Mouse (Mus musculus) MEL (cell line): ENCODE data around the gene Abl2. TPM values are rescaled to one million over a fixed set of nuclear protein-coding genes. Genes with fewer than 3 reads are reported as not detected.
A peak's percentile ranks its signal among the peaks of the same experiment; 100 is the strongest.

Source experiments
- DNase-seq: peaks from one replicate; pipeline ENCODE4 v3.0.0; 2011; ENCODE audit warnings: low read depth, low spot score
- H3K27ac ChIP-seq: 2 replicates; pipeline ENCODE4 v1.5.1; 2012; ENCODE audit warnings: low read depth, mild to moderate bottlenecking, control low read depth, low read length, moderate library complexity; ENCODE audit not compliant: control insufficient read depth
- H3K27me3 ChIP-seq, 2 experiments: fragments of 150-350 bp in 1 of 2; sonication (generic) in 1 of 2; 2 replicates each; pipeline ENCODE4 v1.6.1; 2012; ENCODE audit warnings: low read length in 2 of 2, mild to moderate bottlenecking in 2 of 2, improper control_type of control experiment in 1 of 2, moderate library complexity in 1 of 2; ENCODE audit not compliant: insufficient read depth in 2 of 2, control insufficient read depth in 1 of 2
- H3K36me3 ChIP-seq, 2 experiments: 2 replicates each; pipeline ENCODE4 v1.6.1; 2012 to 2014; ENCODE audit warnings: low read length in 2 of 2, improper control_type of control experiment in 1 of 2, inconsistent platforms in 1 of 2, mild to moderate bottlenecking in 1 of 2; ENCODE audit not compliant: insufficient read depth in 2 of 2, control insufficient read depth in 1 of 2
- H3K4me1 ChIP-seq, 2 experiments: fragments of 150-350 bp in 1 of 2; sonication (generic) in 1 of 2; 2 replicates each; pipeline ENCODE4 v1.6.1; 2012; ENCODE audit warnings: low read length in 2 of 2, improper control_type of control experiment in 1 of 2, mild to moderate bottlenecking in 1 of 2; ENCODE audit not compliant: insufficient read depth in 2 of 2, control insufficient read depth in 1 of 2
- H3K4me3 ChIP-seq, 2 experiments: fragments of 150-350 bp in 1 of 2; sonication (generic) in 1 of 2; 2 replicates each; pipeline ENCODE4 v1.5.1; 2012; ENCODE audit warnings: low read depth in 2 of 2, low read length in 2 of 2, mild to moderate bottlenecking in 2 of 2, moderate library complexity in 2 of 2, control low read depth in 1 of 2, improper control_type of control experiment in 1 of 2; ENCODE audit not compliant: control insufficient read depth in 1 of 2, insufficient read depth in 1 of 2
- H3K79me2 ChIP-seq: 2 replicates; pipeline ENCODE4 v1.6.1; 2012; ENCODE audit warnings: mild to moderate bottlenecking, low read length, moderate library complexity; ENCODE audit not compliant: control insufficient read depth, poor library complexity, insufficient read depth
- H3K9ac ChIP-seq: 2 replicates; pipeline ENCODE4 v1.6.1; 2012; ENCODE audit warnings: low read depth, mild to moderate bottlenecking, control low read depth, low read length, moderate library complexity; ENCODE audit not compliant: control insufficient read depth, poor library complexity, severe bottlenecking
- H3K9me3 ChIP-seq: fragments of 150-350 bp; sonication (generic); replicated peaks from 2 replicates; pipeline ENCODE4 v1.6.1; 2012; ENCODE audit warnings: mild to moderate bottlenecking, low read length, improper control_type of control experiment, moderate library complexity; ENCODE audit not compliant: insufficient read depth
- BHLHE40 ChIP-seq: IDR thresholded peaks from 2 replicates; pipeline ENCODE4 v1.6.1; 2012; ENCODE audit warnings: low read depth, mild to moderate bottlenecking, inconsistent platforms, low read length, improper control_type of control experiment, borderline replicate concordance
- CHD1 ChIP-seq: IDR thresholded peaks from 2 replicates; pipeline ENCODE4 v1.6.1; 2012; ENCODE audit warnings: low read depth, mild to moderate bottlenecking, inconsistent platforms, low read length, improper control_type of control experiment
- CTCF ChIP-seq, 3 experiments: IDR thresholded peaks in 2 of 3; conservative IDR thresholded peaks in 1 of 3; 2 replicates each; pipeline ENCODE4 v1.5.1; 2011 to 2012; ENCODE audit warnings: low read length in 3 of 3, low read depth in 2 of 3, mild to moderate bottlenecking in 2 of 3, improper control_type of control experiment in 1 of 3, inconsistent platforms in 1 of 3, mixed read lengths in 1 of 3, moderate library complexity in 1 of 3; ENCODE audit not compliant: control insufficient read depth in 1 of 3, insufficient read depth in 1 of 3, poor library complexity in 1 of 3, severe bottlenecking in 1 of 3
- E2F4 ChIP-seq: IDR thresholded peaks from 2 replicates; pipeline ENCODE4 v1.6.1; 2011; ENCODE audit warnings: low read depth, low read length, improper control_type of control experiment, borderline replicate concordance
- GABPA ChIP-seq: IDR thresholded peaks from 2 replicates; pipeline ENCODE4 v1.6.1; 2012; ENCODE audit warnings: low read depth, mild to moderate bottlenecking, inconsistent platforms, low read length, improper control_type of control experiment, moderate library complexity
- JUND ChIP-seq: IDR thresholded peaks from 2 replicates; pipeline ENCODE4 v1.6.1; 2011; ENCODE audit warnings: low read depth, mild to moderate bottlenecking, improper control_type of control experiment, low read length
- MAFK ChIP-seq: IDR thresholded peaks from 2 replicates; pipeline ENCODE4 v1.6.1; 2011; ENCODE audit warnings: low read depth, mild to moderate bottlenecking, low read length, improper control_type of control experiment, borderline replicate concordance
- MAZ ChIP-seq: IDR thresholded peaks from 2 replicates; pipeline ENCODE4 v1.6.1; 2012; ENCODE audit warnings: low read depth, mild to moderate bottlenecking, inconsistent platforms, low read length, improper control_type of control experiment
- MEF2A ChIP-seq: IDR thresholded peaks from 2 replicates; pipeline ENCODE4 v1.6.1; 2014; ENCODE audit warnings: low read depth, mild to moderate bottlenecking, inconsistent platforms, low read length, improper control_type of control experiment; ENCODE audit not compliant: poor library complexity, insufficient replicate concordance, severe bottlenecking; ENCODE audit errors: extremely low read depth
- MYB ChIP-seq: IDR thresholded peaks from 2 replicates; pipeline ENCODE4 v1.6.1; 2011; ENCODE audit warnings: mild to moderate bottlenecking, low read depth, low read length, improper control_type of control experiment
- MYC ChIP-seq: IDR thresholded peaks from 2 replicates; pipeline ENCODE4 v1.6.1; 2011; ENCODE audit warnings: low read depth, mild to moderate bottlenecking, low read length, improper control_type of control experiment, moderate library complexity
- NELFE ChIP-seq: IDR thresholded peaks from 2 replicates; pipeline ENCODE4 v1.6.1; 2011; ENCODE audit warnings: low read depth, low read length, improper control_type of control experiment
- NRF1 ChIP-seq: IDR thresholded peaks from 2 replicates; pipeline ENCODE4 v1.6.1; 2014; ENCODE audit warnings: low read depth, mild to moderate bottlenecking, inconsistent platforms, low read length, improper control_type of control experiment, moderate library complexity; ENCODE audit not compliant: poor library complexity, insufficient read depth, severe bottlenecking
- POLR2AphosphoS2 ChIP-seq: IDR thresholded peaks from 2 replicates; pipeline ENCODE4 v1.6.1; 2011; ENCODE audit warnings: low read length, improper control_type of control experiment
- POLR2AphosphoS5 ChIP-seq: IDR thresholded peaks from 2 replicates; pipeline ENCODE4 v1.6.1; 2012; ENCODE audit warnings: low read depth, borderline replicate concordance, mild to moderate bottlenecking, inconsistent platforms, low read length, moderate library complexity, mixed read lengths
- RAD21 ChIP-seq: IDR thresholded peaks from 2 replicates; pipeline ENCODE4 v1.6.1; 2011; ENCODE audit warnings: mild to moderate bottlenecking, low read depth, low read length, improper control_type of control experiment
- RCOR1 ChIP-seq: IDR thresholded peaks from 2 replicates; pipeline ENCODE4 v1.6.1; 2012; ENCODE audit warnings: low read depth, mild to moderate bottlenecking, inconsistent platforms, low read length, improper control_type of control experiment
- SIN3A ChIP-seq: IDR thresholded peaks from 2 replicates; pipeline ENCODE4 v1.6.1; 2012; ENCODE audit warnings: low read length, improper control_type of control experiment, inconsistent platforms
- TAL1 ChIP-seq: IDR thresholded peaks from 2 replicates; pipeline ENCODE4 v1.6.1; 2012; ENCODE audit warnings: mild to moderate bottlenecking, inconsistent platforms, low read length, moderate library complexity, mixed read lengths
- TCF12 ChIP-seq: IDR thresholded peaks from 2 replicates; pipeline ENCODE4 v1.6.1; 2014; ENCODE audit warnings: low read depth, mild to moderate bottlenecking, inconsistent platforms, low read length, improper control_type of control experiment, moderate library complexity
- UBTF ChIP-seq: IDR thresholded peaks from 2 replicates; pipeline ENCODE4 v1.6.1; 2012; ENCODE audit warnings: low read depth, mild to moderate bottlenecking, inconsistent platforms, low read length, improper control_type of control experiment, moderate library complexity, borderline replicate concordance; ENCODE audit not compliant: insufficient read depth
- USF1 ChIP-seq: IDR thresholded peaks from 2 replicates; pipeline ENCODE4 v1.6.1; 2014; ENCODE audit warnings: low read depth, mild to moderate bottlenecking, inconsistent platforms, low read length, improper control_type of control experiment, moderate library complexity
- USF2 ChIP-seq, 2 experiments: IDR thresholded peaks; 2 replicates each; pipeline ENCODE4 v1.6.1; 2011 to 2012; ENCODE audit warnings: improper control_type of control experiment in 2 of 2, low read length in 2 of 2, borderline replicate concordance in 1 of 2, inconsistent platforms in 1 of 2, low read depth in 1 of 2, mild to moderate bottlenecking in 1 of 2; ENCODE audit not compliant: insufficient read depth in 1 of 2
- ZC3H11A ChIP-seq: IDR thresholded peaks from 2 replicates; pipeline ENCODE4 v1.6.1; 2012; ENCODE audit warnings: low read depth, mild to moderate bottlenecking, inconsistent platforms, low read length, improper control_type of control experiment
- ZNF384 ChIP-seq: IDR thresholded peaks from 2 replicates; pipeline ENCODE4 v1.6.1; 2012; ENCODE audit warnings: low read depth, mild to moderate bottlenecking, inconsistent platforms, low read length, improper control_type of control experiment
- polyA plus RNA-seq, 2 experiments: library from polyadenylated mRNA; stranded (reverse) in 1 of 2; unstranded in 1 of 2; fragments of >175 nt in 1 of 2; fragments of >200 nt in 1 of 2; gene quantifications; 2 replicates each; pipeline versions ENCODE4 v1.2.1 to v1.2.4; 2012; ENCODE audit warnings: low replicate concordance in 2 of 2, low read depth in 1 of 2; ENCODE audit not compliant: insufficient read length in 2 of 2, insufficient read depth in 1 of 2, missing spikeins in 1 of 2
- total RNA-seq: library from RNA; depleted of rRNA; stranded (reverse); fragments of 300-350 nt; gene quantifications from 2 replicates; pipeline ENCODE4 v1.2.3, GENCODE M21; 2012

Abl2 gene
- total and polyA plus RNA-seq, 3 experiments = 13.8 to 17.5 TPM; not detected in 1

DNA sequence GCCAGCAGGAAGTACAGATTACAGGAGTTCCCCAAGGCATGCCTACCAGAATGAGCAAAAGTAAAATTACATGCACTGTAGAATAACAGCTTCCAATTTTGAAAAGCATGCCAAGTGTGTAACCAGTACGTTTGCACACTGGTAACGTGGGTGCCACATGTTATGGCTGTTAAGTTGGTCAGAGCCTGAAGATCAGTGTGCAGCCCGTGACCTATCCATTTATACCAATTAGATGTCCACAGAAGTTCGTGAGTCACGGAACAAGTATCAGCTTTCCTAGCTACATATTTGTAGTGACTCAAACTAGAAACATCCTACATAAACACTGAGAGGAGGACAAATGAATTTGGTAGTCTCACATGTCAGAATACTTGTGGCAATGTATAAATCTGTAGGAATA, 80.9 kb downstream of the Abl2 start:
- peaks cover 0 to 12% of the 10 kb centered on the region in 2 experiments; a peak in 3 of 4 replicates for H3K4me1 ChIP-seq
- no peak overlapping the region for H3K27ac ChIP-seq
- DNase-seq = no peak
- H3K9me3 ChIP-seq = no peaks in the 10 kb centered on the region
- H3K36me3 ChIP-seq = peaks cover 12% of the 10 kb centered on the region in 2 experiments
- no peak overlapping the region for H3K4me3 ChIP-seq
- H3K9ac ChIP-seq = no peak overlapping the region
- H3K79me2 ChIP-seq = no peaks in the 10 kb centered on the region
- TF ChIP-seq ZC3H11A (no peak), NELFE (no peak), USF2 (IDR thresholded peaks at IDR 0.05; ENCODE audit: borderline replicate concordance in 1 of 2, insufficient read depth in 1 of 2, low read depth in 1 of 2, low read length in 2 of 2) (no peak), ZNF384 (no peak), JUND (no peak)
- TF ChIP-seq, all 39 proteins: peak for 0
- H3K27me3 ChIP-seq = no peaks in the 10 kb centered on the region

DNA sequence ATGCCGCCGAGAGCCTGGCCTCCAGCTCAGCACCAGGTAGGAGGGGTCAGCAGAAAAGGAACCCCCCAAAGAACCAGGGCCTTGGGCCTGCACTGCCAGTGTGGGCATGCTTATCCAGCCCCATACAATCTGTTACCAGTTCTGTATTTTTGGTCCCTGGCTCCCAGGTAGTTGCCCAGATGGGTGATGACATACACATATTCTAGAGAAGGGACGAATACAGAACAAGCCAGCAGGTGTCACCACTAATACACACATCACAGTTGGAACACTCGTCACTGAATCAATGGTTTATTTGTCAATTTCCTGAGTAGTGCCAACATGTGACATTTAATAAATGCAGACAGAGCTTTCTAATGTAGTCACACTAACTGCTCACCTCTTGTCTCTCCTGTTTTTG, 82.0 kb downstream of the Abl2 start:
- Histone ChIP-seq H3K9ac (no peak overlapping the region), H3K27me3 (no peaks in the 10 kb centered on the region)
- no peak for TF ChIP-seq RCOR1
- no peak for TF ChIP-seq CHD1
- peak in 1 of 3 experiments; percentile 14; a peak in 1 of 6 replicates for TF ChIP-seq CTCF (IDR thresholded peaks at IDR 0.05 in 2 of 3, conservative IDR thresholded peaks at IDR 0.05 in 1 of 3; ENCODE audit: control insufficient read depth in 1 of 3, insufficient read depth in 1 of 3, low read depth in 2 of 3, low read length in 3 of 3, poor library complexity in 1 of 3, severe bottlenecking in 1 of 3)
- TF ChIP-seq, all 39 proteins: peak for 1
- no peaks in the 10 kb centered on the region for H3K79me2 ChIP-seq
- H3K4me1 ChIP-seq = peaks cover 0 to 12% of the 10 kb centered on the region in 2 experiments; a peak in 3 of 4 replicates
- no peak overlapping the region for H3K4me3 ChIP-seq
- no peak for DNase-seq
- no peaks in the 10 kb centered on the region for H3K9me3 ChIP-seq
- H3K36me3 ChIP-seq = peaks cover 7 to 12% of the 10 kb centered on the region in 2 experiments
- H3K27ac ChIP-seq = no peak overlapping the region

- H3K9me3 ChIP-seq = no peaks in the 10 kb centered on the region
- no peaks in the 10 kb centered on the region for H3K27me3 ChIP-seq
- H3K79me2 ChIP-seq = no peaks in the 10 kb centered on the region
- no peak overlapping the region for H3K9ac ChIP-seq
- H3K4me1 ChIP-seq = peaks cover 0 to 12% of the 10 kb centered on the region in 2 experiments; a peak in 3 of 4 replicates
- H3K27ac ChIP-seq = no peak overlapping the region
- peak; percentile 54 for DNase-seq
- peaks cover 7 to 12% of the 10 kb centered on the region in 2 experiments for H3K36me3 ChIP-seq
- H3K4me3 ChIP-seq = no peak overlapping the region
- TF ChIP-seq MEF2A (no peak), JUND (no peak), SIN3A (peak; percentile 65), UBTF (no peak), POLR2AphosphoS5 (no peak), USF1 (no peak), BHLHE40 (no peak), MYB (no peak), POLR2AphosphoS2 (no peak), MYC (no peak), TAL1 (peak; percentile 23; the same call in 1 of the 2 replicates), NRF1 (no peak), GABPA (no peak), TCF12 (peak; percentile 71), E2F4 (no peak), CHD1 (no peak), MAZ (no peak), MAFK (no peak), RAD21 (no peak)
Observed at GRCm38 (mm10) chr1:156641808-156642207, 83.2 kb downstream of the Abl2 start.
